Mouse (Mus musculus) inflammation-experienced regulatory T-cells, adult 16 weeks (primary cell): Measurements from ENCODE around the gene Abr. TPM values are rescaled to one million over a fixed set of nuclear protein-coding genes. Genes with fewer than 3 reads are reported as not detected.

Experiments
- polyA plus RNA-seq: library from polyadenylated mRNA; unstranded; fragments of 100-300 nt; shearing (Covaris generic); gene quantifications from one replicate; pipeline ENCODE4 v1.2.1, GENCODE M21; 2017

The Abr gene
- 52.0 TPM for polyA plus RNA-seq

GRCm38 (mm10) chr11:76622152-76622565, at the start of gene Abr:
Abr (minus strand) TSS chr11:76622314.

GRCm38 (mm10) chr11:76406702-76407583, 215.2 kb downstream of the Abr start, which contains the start of gene Timm22:
Timm22 (plus strand) TSS chr11:76406952.

GRCm38 (mm10) chr11:76398798-76399586, 223.1 kb downstream of the Abr start, which contains the start of gene Nxn:
Nxn (minus strand) TSS chr11:76399140.

Other genes with a start within 250 kb of the Abr start
- gene Nxn, start 223.2 kb downstream of the Abr start, polyA plus RNA-seq, result 0.78 TPM
- 66.7 TPM for gene Timm22, start 215.4 kb downstream of the Abr start, polyA plus RNA-seq
- gene Bhlha9, start 50.2 kb upstream of the Abr start, polyA plus RNA-seq, result not detected
- gene Trarg1, start 57.5 kb upstream of the Abr start, polyA plus RNA-seq, result 0.11 TPM
- gene Gosr1, start 141.3 kb upstream of the Abr start, polyA plus RNA-seq, result 81.4 TPM
- gene Cpd, start 224.7 kb upstream of the Abr start, polyA plus RNA-seq, result 1.0 TPM